9 mouse cellular contexts compared by ENCODE assay signal in the genomic region with DNA sequence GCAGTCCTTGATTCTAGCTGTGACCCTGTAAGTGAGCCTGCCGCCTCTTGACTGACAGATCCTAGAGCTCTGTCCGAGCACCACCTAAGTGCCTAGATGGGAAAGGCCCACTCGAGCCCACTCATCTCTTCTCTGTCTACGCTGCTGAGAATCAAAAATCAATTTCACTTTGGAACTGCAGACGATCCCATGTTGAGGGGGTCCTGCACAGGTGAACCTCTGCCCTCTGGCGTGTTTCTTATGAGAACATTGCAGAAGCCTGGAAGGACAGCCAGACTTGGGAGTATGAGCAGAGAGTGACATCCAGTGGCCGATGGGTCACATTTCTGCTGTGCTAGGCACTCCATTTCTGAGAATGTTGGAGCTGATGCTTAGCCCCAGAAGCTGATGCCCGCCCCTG. TPM values are rescaled to one million over a fixed set of nuclear protein-coding genes. Genes with fewer than 3 reads are reported as not detected.
DNase-seq lines count a peak whose midpoint lies in the region; ATAC-seq and TF ChIP-seq lines count a peak whose summit lies in the region.
"Had no signal": no experiment of that assay in that cellular context is flagged by ENCODE, and none has a peak within 500 bp of the region (broad histone marks: within the 10 kb centered on the region; RNA-seq: fewer than 3 reads in every experiment).

No protein-coding gene starts in this region.

- peak; percentile 60; the same call in 1 of the 2 replicates for ATAC-seq in intestine, embryonic 14.5 days (replicated peaks; ENCODE audit: low FRiP score, low TSS enrichment, low read depth)
- peak; percentile 75 for ATAC-seq in liver, postnatal 0 days

- H3K4me1 ChIP-seq in intestine, embryonic 14.5 days (replicated peaks; ENCODE audit: control insufficient read depth, insufficient read depth, low read length), result no peaks in the 10 kb centered on the region
- H3K4me1 ChIP-seq in liver, postnatal 0 days (ENCODE audit: insufficient read depth), result peaks cover 6% of the 10 kb centered on the region; the same call in 1 of the 2 replicates

- H3K9me3 ChIP-seq in intestine, embryonic 14.5 days (ENCODE audit: control insufficient read depth, low read length), result no peaks in the 10 kb centered on the region
- no peaks in the 10 kb centered on the region for H3K9me3 ChIP-seq in liver, postnatal 0 days (ENCODE audit: low read length)

- no peak overlapping the region for H3K9ac ChIP-seq in intestine, embryonic 14.5 days (ENCODE audit: low read length)
- no peak overlapping the region for H3K9ac ChIP-seq in liver, postnatal 0 days (replicated peaks)

- TF ChIP-seq EP300 in liver, postnatal 0 days (IDR thresholded peaks at IDR 0.05; ENCODE audit: low read depth), result no peak; the same call in 1 of the 2 replicates

- WGBS in intestine, embryonic 14.5 days, result 55% methylated on average over 8 of the region's 8 CpGs
- 21% methylated on average over 8 of the region's 8 CpGs for WGBS in liver, postnatal 0 days (ENCODE audit: insufficient replicate concordance)

- no peak overlapping the region for H3K4me3 ChIP-seq in intestine, embryonic 14.5 days (ENCODE audit: low read depth, low read length)
- H3K4me3 ChIP-seq in liver, postnatal 0 days (ENCODE audit: low read depth, low read length), result no peak overlapping the region
- H3K4me3 ChIP-seq: erythroblast, embryonic 14.5 days had no signal

- peak; percentile 27 for DNase-seq in ovary, postnatal 36 days (ENCODE audit: low spot score)
- no peak for DNase-seq in ovary, postnatal 10 days (ENCODE audit: low spot score)
- DNase-seq in adrenal gland, postnatal 25 days, result peak; percentile 34
- DNase-seq in frontal cortex, postnatal 14 days (ENCODE audit: low spot score in 2 of 2), result peak; percentile 15 to 21
- DNase-seq in intestine, embryonic 14.5 days (ENCODE audit: low spot score), result peak; percentile 63
- DNase-seq in liver, postnatal 0 days, result peak; percentile 65
- DNase-seq in neural tube, embryonic 10.5 days (ENCODE audit: extremely low spot score, low spot score), result peak; percentile 34
- DNase-seq in thymus, postnatal 36 days, result peak; percentile 80 to 87

- H3K27me3 ChIP-seq in intestine, embryonic 14.5 days (replicated peaks; ENCODE audit: control insufficient read depth, insufficient read depth, low read length), result no peaks in the 10 kb centered on the region
- H3K27me3 ChIP-seq in liver, postnatal 0 days (ENCODE audit: insufficient read depth, low read length), result no peaks in the 10 kb centered on the region

- no peak overlapping the region for H3K27ac ChIP-seq in intestine, embryonic 14.5 days (ENCODE audit: low read depth)
- H3K27ac ChIP-seq in liver, postnatal 0 days (ENCODE audit: low read depth), result peak overlapping the region; percentile 86; the same call in 1 of the 2 replicates

- no peak overlapping the region for H3K4me2 ChIP-seq in intestine, embryonic 14.5 days (ENCODE audit: low read length)
- peak overlapping the region; percentile 31; the same call in 1 of the 2 replicates for H3K4me2 ChIP-seq in liver, postnatal 0 days (ENCODE audit: low read depth, low read length)

- H3K36me3 ChIP-seq in intestine, embryonic 14.5 days (ENCODE audit: control insufficient read depth, insufficient read depth, low read length), result no peaks in the 10 kb centered on the region
- H3K36me3 ChIP-seq in liver, postnatal 0 days (replicated peaks; ENCODE audit: insufficient read depth, low read length), result no peaks in the 10 kb centered on the region

- peak; percentile 88 for TF ChIP-seq CTCF in liver, postnatal 0 days (IDR thresholded peaks at IDR 0.05; ENCODE audit: low read depth)

RNA-seq across cellular contexts. Expression of a gene that starts 19.4 kb away (rescaled TPM):
- 2.8 and 6.1 TPM in 2 replicates for total RNA-seq in adrenal gland, postnatal 25 days (2021)
- polyA plus RNA-seq in intestine, embryonic 14.5 days (2014; fragmentation: Nextera tagmentation; extraction: Ambion mirVana), result 0.20 and 0.24 TPM in 2 replicates
- polyA plus RNA-seq in liver, postnatal 0 days (2015; fragmentation: Nextera tagmentation; extraction: Ambion mirVana), result 0.08 and 0.13 TPM in 2 replicates
